Mouse (Mus musculus): Measurements from ENCODE around the gene Smg8. TPM values are rescaled to one million over a fixed set of nuclear protein-coding genes. Genes with fewer than 3 reads are reported as not detected.
A peak's percentile ranks its signal among the peaks of the same experiment; 100 is the strongest.

Smg8 gene
- polyA plus RNA-seq, 1 experiment from 2014 or later, result 10.3 TPM

GRCm38 (mm10) chr11:87036180-87036579 is 50.4 kb downstream of the Smg8 start:
- no peaks in the 10 kb centered on the region for H3K4me1 ChIP-seq (replicated peaks; ENCODE audit: control insufficient read depth, insufficient read depth)
- H3K9ac ChIP-seq (ENCODE audit: low read length), result no peak overlapping the region
- H3K4me2 ChIP-seq (replicated peaks; ENCODE audit: low read depth), result no peak overlapping the region
- no peaks in the 10 kb centered on the region for H3K9me3 ChIP-seq (ENCODE audit: control insufficient read depth, low read length)
- DNase-seq (ENCODE audit: low spot score) (no peak), ATAC-seq (ENCODE audit: low FRiP score, low TSS enrichment) (no peak)
- no peak overlapping the region for H3K27ac ChIP-seq (replicated peaks)
- TF ChIP-seq CTCF (IDR thresholded peaks at IDR 0.05; ENCODE audit: low read depth) (peak; percentile 54), EP300 (optimal IDR thresholded peaks at IDR 0.05) (no peak)
- WGBS, result 75% methylated on average over 4 of the region's 4 CpGs
- no peaks in the 10 kb centered on the region for H3K27me3 ChIP-seq (ENCODE audit: control insufficient read depth, insufficient read depth, low read length)
- no peak overlapping the region for H3K4me3 ChIP-seq (ENCODE audit: low read depth, low read length)
- H3K36me3 ChIP-seq (ENCODE audit: control insufficient read depth, insufficient read depth, low read length), result peaks cover 3% of the 10 kb centered on the region; the same call in 1 of the 2 replicates

- H3K4me1 ChIP-seq (replicated peaks; ENCODE audit: control insufficient read depth, insufficient read depth), result no peaks in the 10 kb centered on the region; the same call in 1 of the 2 replicates
- H3K9ac ChIP-seq (ENCODE audit: low read length), result no peak overlapping the region
- ATAC-seq (ENCODE audit: low FRiP score, low TSS enrichment) (no peak), DNase-seq (ENCODE audit: low spot score) (no peak)
- no peaks in the 10 kb centered on the region for H3K27me3 ChIP-seq (ENCODE audit: control insufficient read depth, insufficient read depth, low read length)
- TF ChIP-seq CTCF (IDR thresholded peaks at IDR 0.05; ENCODE audit: low read depth) (no peak), EP300 (optimal IDR thresholded peaks at IDR 0.05) (no peak)
- no peaks in the 10 kb centered on the region for H3K9me3 ChIP-seq (ENCODE audit: control insufficient read depth, low read length)
- H3K27ac ChIP-seq (replicated peaks), result no peak overlapping the region
- no peak overlapping the region for H3K4me2 ChIP-seq (replicated peaks; ENCODE audit: low read depth)
- no peaks in the 10 kb centered on the region for H3K36me3 ChIP-seq (ENCODE audit: control insufficient read depth, insufficient read depth, low read length)
- WGBS, result 83% methylated on average over 3 of the region's 3 CpGs
- no peak overlapping the region for H3K4me3 ChIP-seq (ENCODE audit: low read depth, low read length)
Measured at GRCm38 (mm10) chr11:87028212-87028611, 58.4 kb downstream of the Smg8 start.

MicroRNAs within 50 kb of the gene (microRNA counts, 519-probe panel; counts per million panel counts)
- microRNA mmu-miR-301a, result 6,270 counts per million, percentile 80 among the panel's probes with 10 or more counts

Small RNA genes lying within 50 kb of the gene (microRNA-seq; reads per million reads assigned to microRNA genes)
- gene Mir301, result 869 reads per million, percentile 70 among the genes with 10 or more reads in this experiment

Other genes with a start within 250 kb of the Smg8 start
- gene Ypel2, start 93.1 kb downstream of the Smg8 start, polyA plus RNA-seq (2015; fragmentation: Nextera tagmentation; extraction: Ambion mirVana), result 3.9 and 4.0 TPM in 2 replicates
- 51.2 and 54.8 TPM in 2 replicates for gene Gdpd1, start 12.7 kb downstream of the Smg8 start, polyA plus RNA-seq (2015; fragmentation: Nextera tagmentation; extraction: Ambion mirVana)
- 1.0 and 1.2 TPM in 2 replicates for gene Prr11, start 21.9 kb upstream of the Smg8 start, polyA plus RNA-seq (2015; fragmentation: Nextera tagmentation; extraction: Ambion mirVana)
- 13.4 and 16.7 TPM in 2 replicates for gene Ska2, start 22.5 kb upstream of the Smg8 start, polyA plus RNA-seq (2015; fragmentation: Nextera tagmentation; extraction: Ambion mirVana)
- 8.5 and 8.8 TPM in 2 replicates for gene Trim37, start 40.3 kb upstream of the Smg8 start, polyA plus RNA-seq (2015; fragmentation: Nextera tagmentation; extraction: Ambion mirVana)

Data from stomach, postnatal 0 days (tissue).